Mouse (Mus musculus) limb, embryonic 15.5 days (tissue): ENCODE results near the gene 1700122O11Rik. TPM values are rescaled to one million over a fixed set of nuclear protein-coding genes. Genes with fewer than 3 reads are reported as not detected.
A peak's percentile ranks its signal among the peaks of the same experiment; 100 is the strongest.

Experiments used
- ATAC-seq: fragments of 200-750 bp; cut with Nextera tagmentation; 2 replicates; pipeline ENCODE4 v1.8.0; 2017; ENCODE audit warnings: low read depth, moderate TSS enrichment; ENCODE audit not compliant: insufficient number of reproducible peaks, low FRiP score, low TSS enrichment
- H3K27ac ChIP-seq: fragments of 300-500 bp; sonication (generic); 2 replicates; pipeline ENCODE4 v1.5.1; 2015; ENCODE audit warnings: moderate library complexity, mild to moderate bottlenecking, inconsistent platforms
- H3K27me3 ChIP-seq: fragments of 300-500 bp; sonication (generic); 2 replicates; pipeline ENCODE4 v1.6.1; 2015; ENCODE audit warnings: inconsistent platforms
- H3K36me3 ChIP-seq: fragments of 300-500 bp; sonication (generic); 2 replicates; pipeline ENCODE4 v1.6.1; 2015; ENCODE audit warnings: inconsistent platforms
- H3K4me1 ChIP-seq: fragments of 300-500 bp; sonication (generic); 2 replicates; pipeline ENCODE4 v1.6.1; 2015; ENCODE audit warnings: inconsistent platforms
- H3K4me2 ChIP-seq: fragments of 300-500 bp; sonication (generic); 2 replicates; pipeline ENCODE4 v1.6.1; 2015; ENCODE audit warnings: mild to moderate bottlenecking, inconsistent platforms
- H3K4me3 ChIP-seq: fragments of 300-500 bp; sonication (generic); 2 replicates; pipeline ENCODE4 v1.5.1; 2015; ENCODE audit warnings: mild to moderate bottlenecking, inconsistent platforms
- H3K9ac ChIP-seq: fragments of 300-500 bp; sonication (generic); 2 replicates; pipeline ENCODE4 v1.6.1; 2015; ENCODE audit warnings: inconsistent platforms
- H3K9me3 ChIP-seq: fragments of 300-500 bp; sonication (generic); 2 replicates; pipeline ENCODE4 v1.6.1; 2016; ENCODE audit warnings: inconsistent platforms
- WGBS: fragments of 180-500 bp; shearing (Covaris S2); methylation state at CpG from one replicate; pipeline ENCODE4 v1.1.7; 2015; 5-methylcytosine and 5-hydroxymethylcytosine counted together
- polyA plus RNA-seq: library from polyadenylated mRNA; unstranded; fragments of >200 nt; fragmentation: Nextera tagmentation; extraction: Ambion mirVana; gene quantifications from 2 replicates; pipeline ENCODE4 v1.2.1, GENCODE M21; 2015

1700122O11Rik gene
- polyA plus RNA-seq, 1 experiment from 2014 or later: not detected

- WGBS: 59% methylated on average over 3 of the region's 3 CpGs
- Histone ChIP-seq H3K9me3 (no peaks in the 10 kb centered on the region), H3K4me3 (no peak overlapping the region), H3K9ac (no peak overlapping the region), H3K4me2 (no peak overlapping the region), H3K4me1 (peaks cover 28% of the 10 kb centered on the region), H3K27me3 (no peaks in the 10 kb centered on the region), H3K36me3 (no peaks in the 10 kb centered on the region), H3K27ac (no peak overlapping the region)
- ATAC-seq: no peak
Measured at GRCm38 (mm10) chr17:47999812-48000211, 38.3 kb downstream of the 1700122O11Rik start.

GRCm38 (mm10) chr17:47999403-47999802 is 38.7 kb downstream of the 1700122O11Rik start:
- WGBS: 61% methylated on average over 6 of the region's 6 CpGs
- Histone ChIP-seq H3K27me3 (no peaks in the 10 kb centered on the region), H3K9ac (no peak overlapping the region), H3K36me3 (no peaks in the 10 kb centered on the region), H3K9me3 (no peaks in the 10 kb centered on the region), H3K4me3 (no peak overlapping the region), H3K4me2 (no peak overlapping the region), H3K4me1 (peaks cover 27% of the 10 kb centered on the region), H3K27ac (no peak overlapping the region)
- no peak for ATAC-seq

GRCm38 (mm10) chr17:47997806-47998205 is 40.3 kb downstream of the 1700122O11Rik start:
- Histone ChIP-seq H3K36me3 (no peaks in the 10 kb centered on the region), H3K4me2 (no peak overlapping the region), H3K9ac (no peak overlapping the region), H3K27me3 (no peaks in the 10 kb centered on the region), H3K4me3 (no peak overlapping the region), H3K27ac (no peak overlapping the region), H3K9me3 (no peaks in the 10 kb centered on the region), H3K4me1 (peaks cover 27% of the 10 kb centered on the region)
- 54% methylated on average over 3 of the region's 3 CpGs for WGBS
- ATAC-seq: no peak

- peaks cover 25% of the 10 kb centered on the region for H3K4me1 ChIP-seq
- peak overlapping the region; percentile 87 for H3K27ac ChIP-seq
- no peaks in the 10 kb centered on the region for H3K9me3 ChIP-seq
- no peaks in the 10 kb centered on the region for H3K36me3 ChIP-seq
- no peak overlapping the region for H3K4me3 ChIP-seq
- no peaks in the 10 kb centered on the region for H3K27me3 ChIP-seq
- 45% methylated on average over 10 of the region's 10 CpGs for WGBS
- no peak overlapping the region for H3K4me2 ChIP-seq
- H3K9ac ChIP-seq: no peak overlapping the region
- no peak for ATAC-seq
Measured at GRCm38 (mm10) chr17:47990392-47991123, 47.5 kb downstream of the 1700122O11Rik start.

GRCm38 (mm10) chr17:47989951-47990378 is 48.1 kb downstream of the 1700122O11Rik start:
- Histone ChIP-seq H3K9me3 (no peaks in the 10 kb centered on the region), H3K9ac (no peak overlapping the region), H3K4me3 (no peak overlapping the region), H3K27me3 (no peaks in the 10 kb centered on the region), H3K4me1 (peaks cover 25% of the 10 kb centered on the region), H3K36me3 (no peaks in the 10 kb centered on the region), H3K27ac (peak overlapping the region; percentile 87), H3K4me2 (no peak overlapping the region)
- no peak for ATAC-seq
- WGBS: 11% methylated on average over 8 of the region's 8 CpGs

GRCm38 (mm10) chr17:47988811-47989210 is 49.3 kb downstream of the 1700122O11Rik start:
- peak; percentile 80 for ATAC-seq
- 0 out of 2 replicates have a peak overlapping the region, but pooled peaks have one; percentile 10 for H3K4me2 ChIP-seq
- H3K27ac ChIP-seq: peak overlapping the region; percentile 87
- 16% methylated on average over 8 of the region's 8 CpGs for WGBS
- H3K27me3 ChIP-seq: no peaks in the 10 kb centered on the region
- H3K9ac ChIP-seq: no peak overlapping the region
- H3K4me1 ChIP-seq: peaks cover 25% of the 10 kb centered on the region
- H3K9me3 ChIP-seq: no peaks in the 10 kb centered on the region
- no peaks in the 10 kb centered on the region for H3K36me3 ChIP-seq
- H3K4me3 ChIP-seq: no peak overlapping the region

- peak overlapping the region; percentile 87; the same call in 1 of the 2 replicates for H3K27ac ChIP-seq
- no peak overlapping the region for H3K9ac ChIP-seq
- WGBS: 81% methylated on average over 8 of the region's 8 CpGs
- no peak overlapping the region for H3K4me2 ChIP-seq
- no peak for ATAC-seq
- H3K27me3 ChIP-seq: no peaks in the 10 kb centered on the region
- H3K4me1 ChIP-seq: peaks cover 25% of the 10 kb centered on the region
- H3K4me3 ChIP-seq: no peak overlapping the region
- no peaks in the 10 kb centered on the region for H3K9me3 ChIP-seq
- H3K36me3 ChIP-seq: no peaks in the 10 kb centered on the region
Measured at GRCm38 (mm10) chr17:47988074-47988473, 50.0 kb downstream of the 1700122O11Rik start.

Other genes with a start within 250 kb of the 1700122O11Rik start
- 17.5 and 18.2 TPM in 2 replicates for gene Mdfi, start 203.6 kb downstream of the 1700122O11Rik start, polyA plus RNA-seq
- gene Foxp4, start 113.6 kb downstream of the 1700122O11Rik start, polyA plus RNA-seq: 18.2 and 22.4 TPM in 2 replicates
- gene 1700067P10Rik, start 51.0 kb upstream of the 1700122O11Rik start, polyA plus RNA-seq: not detected in 2 replicates
- gene 9830107B12Rik, start 108.0 kb upstream of the 1700122O11Rik start, polyA plus RNA-seq: 0.12 TPM in 1 of 2 replicates, not detected in the other
- 0.17 TPM in 1 of 2 replicates, not detected in the other for gene A530064D06Rik, start 129.0 kb upstream of the 1700122O11Rik start, polyA plus RNA-seq
- gene Trem1, start 194.5 kb upstream of the 1700122O11Rik start, polyA plus RNA-seq: 0.06 and 0.15 TPM in 2 replicates
- gene Trem3, start 209.5 kb upstream of the 1700122O11Rik start, polyA plus RNA-seq: 0.15 TPM in 1 of 2 replicates, not detected in the other
- gene Treml4, start 226.0 kb upstream of the 1700122O11Rik start, polyA plus RNA-seq: 0.26 and 0.37 TPM in 2 replicates